Mouse (Mus musculus): ENCODE data around the gene Emc7. TPM values are rescaled to one million over a fixed set of nuclear protein-coding genes. Genes with fewer than 3 reads are reported as not detected.
A peak's percentile ranks its signal among the peaks of the same experiment; 100 is the strongest.
"Not testable (repeated sequence)": the region's sequence is repeated elsewhere in the genome, so short reads cannot be mapped to it uniquely, and the experiment has no call there.

Emc7 gene
- 22.2 and 23.3 TPM in 2 replicates for polyA plus RNA-seq (2015; fragmentation: Nextera tagmentation; extraction: Ambion mirVana)

DNA sequence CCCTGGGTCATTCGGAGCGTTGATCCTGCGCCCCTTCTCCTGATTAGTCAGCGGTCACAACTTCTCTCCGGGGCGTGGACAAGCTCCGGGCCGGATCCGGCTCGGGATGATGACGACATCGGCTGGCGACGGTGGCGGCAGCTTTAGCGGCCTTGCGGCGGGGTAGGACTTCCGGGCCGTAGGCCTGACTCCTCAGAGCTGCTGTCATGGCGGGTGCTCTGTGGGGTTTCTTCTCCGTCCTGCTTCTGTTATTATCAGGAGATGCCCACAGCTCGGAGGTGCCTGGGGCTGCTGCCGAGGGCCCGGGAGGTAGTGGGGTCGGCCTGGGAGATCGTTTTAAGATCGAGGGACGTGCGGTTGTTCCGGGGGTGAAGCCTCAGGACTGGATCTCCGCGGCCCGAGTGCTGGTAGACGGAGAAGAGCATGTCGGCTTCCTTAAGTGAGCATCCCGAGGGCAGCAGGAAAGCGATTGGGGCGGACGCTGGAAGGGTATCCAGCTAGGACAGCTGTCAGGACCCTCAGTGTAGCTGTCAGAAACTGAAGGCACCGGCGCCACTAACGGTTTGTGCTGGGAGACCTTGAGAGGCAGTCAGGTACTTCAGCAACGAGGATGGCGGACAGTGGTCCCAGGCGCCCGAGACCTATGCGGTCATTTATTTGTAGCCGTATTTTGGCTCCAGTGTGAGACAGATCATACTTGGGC lies at the start of gene Emc7:
Gene Emc7, plus strand, starts transcription at position 136 of the 703 bp plus-strand sequence.
- H3K27me3 ChIP-seq (ENCODE audit: control insufficient read depth, insufficient read depth, low read depth, low read length): no peaks in the 10 kb centered on the region
- peak within 1 kb of the TSS; percentile 92 for H3K4me2 ChIP-seq (ENCODE audit: low read length)
- peak within 1 kb of the TSS; percentile 80 for H3K27ac ChIP-seq (ENCODE audit: low read length)
- WGBS: under 1% methylated on average over 49 of the region's 49 CpGs
- H3K36me3 ChIP-seq (ENCODE audit: control insufficient read depth, insufficient read depth, low read length): no peaks in the 10 kb centered on the region
- H3K9me3 ChIP-seq (replicated peaks; ENCODE audit: control insufficient read depth, low read length, poor library complexity, severe bottlenecking): no peaks in the 10 kb centered on the region
- peak; percentile 98 for ATAC-seq
- H3K9ac ChIP-seq (ENCODE audit: low read depth, low read length): peak within 1 kb of the TSS; percentile 73
- H3K4me3 ChIP-seq (ENCODE audit: low read depth, low read length): peak within 1 kb of the TSS; percentile 52
- H3K4me1 ChIP-seq (ENCODE audit: control insufficient read depth, insufficient read depth, low read length): peaks cover 15% of the 10 kb centered on the region

DNA sequence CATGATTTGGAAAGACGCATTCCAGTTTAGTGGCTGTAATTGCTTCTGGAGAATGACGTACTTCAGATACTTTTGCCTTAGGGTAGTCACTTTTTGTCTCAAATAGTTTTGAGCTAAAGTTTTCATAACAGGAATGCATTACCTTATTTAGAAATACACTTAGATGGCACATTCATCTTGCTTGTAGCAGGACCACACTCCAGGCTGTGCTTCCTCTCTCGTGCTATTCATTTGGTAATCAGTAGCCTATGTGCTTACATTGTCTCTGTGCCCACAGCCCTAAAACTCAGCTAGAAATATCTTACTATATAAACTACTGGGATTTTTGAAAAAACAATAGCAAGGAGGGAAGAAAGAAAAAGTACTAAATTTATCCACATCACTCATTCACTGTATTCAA lies 47.8 kb upstream of the Emc7 start:
- Histone ChIP-seq H3K27me3 (ENCODE audit: control insufficient read depth, insufficient read depth, low read depth, low read length) (no peaks in the 10 kb centered on the region), H3K9me3 (replicated peaks; ENCODE audit: control insufficient read depth, low read length, poor library complexity, severe bottlenecking) (no peaks in the 10 kb centered on the region), H3K4me1 (ENCODE audit: control insufficient read depth, insufficient read depth, low read length) (no peaks in the 10 kb centered on the region), H3K4me2 (ENCODE audit: low read length) (no peak overlapping the region), H3K4me3 (ENCODE audit: low read depth, low read length) (no peak overlapping the region), H3K9ac (ENCODE audit: low read depth, low read length) (no peak overlapping the region), H3K36me3 (ENCODE audit: control insufficient read depth, insufficient read depth, low read length) (peaks cover 14% of the 10 kb centered on the region), H3K27ac (ENCODE audit: low read length) (no peak overlapping the region)
- ATAC-seq: no peak
- WGBS: 94% methylated on average over 3 of the region's 3 CpGs

DNA sequence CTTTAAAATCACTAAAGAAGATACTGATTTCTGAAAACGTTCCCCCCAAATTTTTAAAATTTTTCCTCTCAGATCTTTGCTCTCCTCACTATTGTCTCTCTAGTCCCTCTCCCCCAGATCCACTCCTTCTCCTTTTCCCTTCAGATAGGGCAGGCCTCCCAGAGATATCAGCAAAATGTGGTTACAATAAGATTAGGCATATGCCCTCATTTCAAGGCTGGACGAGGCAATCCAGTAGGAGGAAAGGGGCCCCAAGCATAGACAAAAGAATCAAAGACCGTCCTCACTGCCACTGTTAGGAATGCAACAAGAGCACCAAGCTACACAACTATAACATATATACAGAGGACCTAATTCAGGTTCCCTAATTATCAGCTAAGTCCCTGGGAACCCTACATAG lies 29.5 kb upstream of the Emc7 start:
- H3K4me1 ChIP-seq (ENCODE audit: control insufficient read depth, insufficient read depth, low read length): no peaks in the 10 kb centered on the region
- H3K9me3 ChIP-seq (replicated peaks; ENCODE audit: control insufficient read depth, low read length, poor library complexity, severe bottlenecking): no peaks in the 10 kb centered on the region
- no peak overlapping the region for H3K4me2 ChIP-seq (ENCODE audit: low read length)
- 82% methylated on average over 3 of the region's 3 CpGs for WGBS
- H3K9ac ChIP-seq (ENCODE audit: low read depth, low read length): no peak overlapping the region
- no peak overlapping the region for H3K4me3 ChIP-seq (ENCODE audit: low read depth, low read length)
- H3K36me3 ChIP-seq (ENCODE audit: control insufficient read depth, insufficient read depth, low read length): no peaks in the 10 kb centered on the region
- no peaks in the 10 kb centered on the region for H3K27me3 ChIP-seq (ENCODE audit: control insufficient read depth, insufficient read depth, low read depth, low read length)
- ATAC-seq: no peak
- no peak overlapping the region for H3K27ac ChIP-seq (ENCODE audit: low read length)

DNA sequence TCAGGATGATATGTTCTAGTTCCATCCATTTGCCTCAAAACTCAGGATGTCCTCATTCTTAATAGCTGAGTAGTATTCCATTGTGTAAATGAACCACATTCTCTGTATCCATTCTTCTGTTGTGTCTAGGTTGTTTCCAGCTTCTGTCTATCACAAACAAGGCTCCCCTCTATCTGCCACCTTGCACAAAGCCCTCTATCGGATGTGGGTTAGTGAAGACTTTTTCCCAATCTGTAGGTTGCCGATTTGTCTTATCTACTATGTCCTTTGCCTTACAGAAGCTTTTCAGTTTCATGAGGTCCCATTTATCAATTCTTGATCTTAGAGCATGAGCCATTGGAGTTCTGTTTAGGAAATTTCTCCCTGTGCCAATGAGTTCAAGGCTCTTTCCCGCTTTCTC lies 26.3 kb upstream of the Emc7 start:
- H3K4me2 ChIP-seq (ENCODE audit: low read length); H3K27me3 ChIP-seq (ENCODE audit: control insufficient read depth, insufficient read depth, low read depth, low read length); ATAC-seq; H3K27ac ChIP-seq (ENCODE audit: low read length); H3K4me3 ChIP-seq (ENCODE audit: low read depth, low read length); H3K36me3 ChIP-seq (ENCODE audit: control insufficient read depth, insufficient read depth, low read length); H3K4me1 ChIP-seq (ENCODE audit: control insufficient read depth, insufficient read depth, low read length); H3K9ac ChIP-seq (ENCODE audit: low read depth, low read length); H3K9me3 ChIP-seq (replicated peaks; ENCODE audit: control insufficient read depth, low read length, poor library complexity, severe bottlenecking): not testable (repeated sequence)
- 91% methylated on average over 3 of the region's 3 CpGs for WGBS

DNA sequence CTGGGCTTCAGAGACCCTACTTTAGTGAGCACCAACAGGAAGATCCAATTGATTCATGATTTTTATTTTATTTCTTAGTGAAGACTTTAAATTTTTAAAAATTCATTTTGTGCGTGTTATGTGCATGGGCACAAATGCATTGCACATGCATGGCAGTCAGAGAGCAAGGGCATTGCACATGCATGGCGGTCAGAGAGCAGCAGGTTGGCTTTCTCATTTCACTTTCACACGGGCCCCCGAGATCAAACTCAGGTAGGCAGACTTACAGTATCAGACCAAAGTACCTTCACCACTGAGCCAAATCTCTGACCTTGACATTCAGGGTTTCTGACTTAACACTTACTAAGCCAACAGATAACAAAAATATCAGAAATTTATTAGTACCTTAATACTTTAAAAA lies 25.1 kb upstream of the Emc7 start:
- no peak overlapping the region for H3K9ac ChIP-seq (ENCODE audit: low read depth, low read length)
- H3K27me3 ChIP-seq (ENCODE audit: control insufficient read depth, insufficient read depth, low read depth, low read length): no peaks in the 10 kb centered on the region
- no peaks in the 10 kb centered on the region for H3K9me3 ChIP-seq (replicated peaks; ENCODE audit: control insufficient read depth, low read length, poor library complexity, severe bottlenecking)
- H3K36me3 ChIP-seq (ENCODE audit: control insufficient read depth, insufficient read depth, low read length): no peaks in the 10 kb centered on the region
- no peak overlapping the region for H3K4me2 ChIP-seq (ENCODE audit: low read length)
- no peak for ATAC-seq
- WGBS: 93% methylated on average over 4 of the region's 4 CpGs
- H3K4me3 ChIP-seq (ENCODE audit: low read depth, low read length): no peak overlapping the region
- H3K4me1 ChIP-seq (ENCODE audit: control insufficient read depth, insufficient read depth, low read length): no peaks in the 10 kb centered on the region
- H3K27ac ChIP-seq (ENCODE audit: low read length): no peak overlapping the region

DNA sequence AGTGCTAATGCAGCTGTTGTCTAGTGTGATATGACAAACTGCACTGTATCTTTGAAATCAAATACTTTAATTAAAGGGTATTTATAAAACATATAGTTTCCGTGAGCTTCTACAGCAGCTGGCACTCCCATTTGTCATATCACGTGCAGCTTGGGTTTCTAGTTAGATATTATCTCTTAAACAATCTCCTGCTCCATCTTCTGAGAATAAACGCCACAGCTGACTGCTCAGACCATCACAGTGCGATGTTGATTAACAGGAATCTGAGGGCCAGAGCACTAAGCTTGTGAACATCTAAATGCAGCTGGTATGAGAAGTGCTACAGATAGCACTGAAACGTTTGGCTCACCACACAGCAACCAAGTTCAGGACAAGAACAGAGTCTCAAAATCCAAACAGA lies 24.4 kb upstream of the Emc7 start:
- Histone ChIP-seq H3K36me3 (ENCODE audit: control insufficient read depth, insufficient read depth, low read length) (no peaks in the 10 kb centered on the region), H3K27me3 (ENCODE audit: control insufficient read depth, insufficient read depth, low read depth, low read length) (no peaks in the 10 kb centered on the region), H3K27ac (ENCODE audit: low read length) (no peak overlapping the region), H3K4me1 (ENCODE audit: control insufficient read depth, insufficient read depth, low read length) (no peaks in the 10 kb centered on the region), H3K9me3 (replicated peaks; ENCODE audit: control insufficient read depth, low read length, poor library complexity, severe bottlenecking) (no peaks in the 10 kb centered on the region), H3K9ac (ENCODE audit: low read depth, low read length) (no peak overlapping the region), H3K4me3 (ENCODE audit: low read depth, low read length) (no peak overlapping the region), H3K4me2 (ENCODE audit: low read length) (no peak overlapping the region)
- ATAC-seq: no peak
- 84% methylated on average over 5 of the region's 5 CpGs for WGBS

DNA sequence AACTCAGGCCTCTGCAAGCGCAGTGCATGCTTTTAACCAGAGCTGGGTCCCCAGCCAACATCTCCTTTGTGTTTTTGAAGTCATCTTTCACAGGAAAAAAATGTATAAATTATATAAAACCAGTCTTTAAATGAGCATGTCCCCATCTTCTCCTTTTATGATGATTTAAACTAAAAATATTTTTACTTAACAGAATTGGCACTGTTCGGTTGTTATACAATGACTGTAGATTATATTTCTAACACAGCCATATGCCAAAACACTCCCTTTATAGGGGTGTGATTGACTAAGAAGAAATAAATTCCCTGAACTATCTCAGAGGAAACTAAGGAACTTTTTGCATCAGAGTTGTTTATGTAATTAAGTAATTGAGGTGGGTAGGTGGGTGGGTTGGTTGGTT lies 22.3 kb upstream of the Emc7 start:
- no peaks in the 10 kb centered on the region for H3K36me3 ChIP-seq (ENCODE audit: control insufficient read depth, insufficient read depth, low read length)
- H3K27ac ChIP-seq (ENCODE audit: low read length): no peak overlapping the region
- 92% methylated on average over 2 of the region's 2 CpGs for WGBS
- no peak for ATAC-seq
- no peak overlapping the region for H3K4me2 ChIP-seq (ENCODE audit: low read length)
- no peaks in the 10 kb centered on the region for H3K4me1 ChIP-seq (ENCODE audit: control insufficient read depth, insufficient read depth, low read length)
- no peak overlapping the region for H3K9ac ChIP-seq (ENCODE audit: low read depth, low read length)
- H3K4me3 ChIP-seq (ENCODE audit: low read depth, low read length): no peak overlapping the region
- no peaks in the 10 kb centered on the region for H3K9me3 ChIP-seq (replicated peaks; ENCODE audit: control insufficient read depth, low read length, poor library complexity, severe bottlenecking)
- H3K27me3 ChIP-seq (ENCODE audit: control insufficient read depth, insufficient read depth, low read depth, low read length): no peaks in the 10 kb centered on the region

DNA sequence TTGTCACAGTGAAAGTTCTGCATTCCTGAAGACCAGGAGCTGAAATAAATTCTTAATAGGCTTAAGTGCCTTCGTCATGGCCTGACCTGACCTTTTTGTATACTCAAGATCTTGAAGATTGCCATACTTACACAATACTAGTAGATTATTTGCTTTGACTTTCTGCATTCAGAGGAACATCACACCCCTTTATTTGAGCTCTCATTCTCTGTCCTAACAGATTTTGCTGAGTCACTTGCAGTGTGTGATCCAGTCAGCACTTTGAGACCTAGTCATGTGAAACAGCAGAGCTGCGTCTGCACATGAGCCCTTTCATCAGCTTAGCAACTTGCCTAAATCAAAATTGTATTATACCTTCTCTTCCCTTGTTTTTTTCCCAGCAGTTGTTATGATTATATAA lies 21.4 kb upstream of the Emc7 start:
- H3K27ac ChIP-seq (ENCODE audit: low read length): no peak overlapping the region
- no peaks in the 10 kb centered on the region for H3K9me3 ChIP-seq (replicated peaks; ENCODE audit: control insufficient read depth, low read length, poor library complexity, severe bottlenecking)
- ATAC-seq: no peak
- no peaks in the 10 kb centered on the region for H3K4me1 ChIP-seq (ENCODE audit: control insufficient read depth, insufficient read depth, low read length)
- H3K4me2 ChIP-seq (ENCODE audit: low read length): no peak overlapping the region
- no peak overlapping the region for H3K4me3 ChIP-seq (ENCODE audit: low read depth, low read length)
- WGBS: 55% methylated on average over 2 of the region's 2 CpGs
- H3K9ac ChIP-seq (ENCODE audit: low read depth, low read length): no peak overlapping the region
- H3K36me3 ChIP-seq (ENCODE audit: control insufficient read depth, insufficient read depth, low read length): no peaks in the 10 kb centered on the region
- H3K27me3 ChIP-seq (ENCODE audit: control insufficient read depth, insufficient read depth, low read depth, low read length): no peaks in the 10 kb centered on the region

DNA sequence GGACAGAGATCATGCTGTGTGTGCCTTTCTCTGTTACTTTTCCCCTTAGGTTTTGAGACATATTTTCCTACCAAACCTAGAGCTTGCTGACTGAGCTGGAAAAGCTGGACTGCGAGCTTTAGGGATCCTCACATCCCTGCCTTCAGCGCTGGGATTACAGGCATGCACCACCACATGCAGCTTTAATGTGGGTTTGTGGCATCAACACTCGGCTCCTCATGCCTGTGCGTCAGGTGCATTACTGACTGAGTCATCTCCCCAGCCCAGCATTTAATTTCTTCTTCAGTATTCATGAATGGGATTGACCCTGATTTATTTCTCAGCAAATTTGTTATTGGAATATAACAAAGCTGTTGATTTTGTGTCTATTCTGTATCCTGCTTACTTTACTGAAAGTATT lies 18.5 kb upstream of the Emc7 start:
- Histone ChIP-seq H3K27me3 (ENCODE audit: control insufficient read depth, insufficient read depth, low read depth, low read length) (no peaks in the 10 kb centered on the region), H3K36me3 (ENCODE audit: control insufficient read depth, insufficient read depth, low read length) (no peaks in the 10 kb centered on the region), H3K9ac (ENCODE audit: low read depth, low read length) (no peak overlapping the region), H3K4me3 (ENCODE audit: low read depth, low read length) (no peak overlapping the region), H3K27ac (ENCODE audit: low read length) (no peak overlapping the region), H3K4me1 (ENCODE audit: control insufficient read depth, insufficient read depth, low read length) (no peaks in the 10 kb centered on the region), H3K4me2 (ENCODE audit: low read length) (no peak overlapping the region), H3K9me3 (replicated peaks; ENCODE audit: control insufficient read depth, low read length, poor library complexity, severe bottlenecking) (no peaks in the 10 kb centered on the region)
- 83% methylated on average over 4 of the region's 4 CpGs for WGBS
- ATAC-seq: no peak
